9 mouse cellular contexts compared by ENCODE assay signal in genomic region chr7:74200661-74201060, GRCm38 (mm10).
A peak's percentile ranks its signal among the peaks of the same experiment; 100 is the strongest.
DNase-seq lines count a peak whose midpoint lies in the region; ATAC-seq and TF ChIP-seq lines count a peak whose summit lies in the region.
"Had no signal": no experiment of that assay in that cellular context is flagged by ENCODE, and none has a peak within 500 bp of the region (broad histone marks: within the 10 kb centered on the region; RNA-seq: fewer than 3 reads in every experiment).

No protein-coding gene starts in this region.

- H3K27me3 ChIP-seq in heart, adult 2 months (ENCODE audit: control insufficient read depth, insufficient read depth, low read length): no peaks in the 10 kb centered on the region
- H3K27me3 ChIP-seq in midbrain, embryonic 10.5 days (ENCODE audit: low read depth, poor library complexity, severe bottlenecking): no peaks in the 10 kb centered on the region
- no peaks in the 10 kb centered on the region for H3K27me3 ChIP-seq in midbrain, embryonic 16.5 days (ENCODE audit: control insufficient read depth, insufficient read depth, low read depth, low read length)
- H3K27me3 ChIP-seq: forebrain, embryonic 13.5 days had no signal

- ATAC-seq in midbrain, embryonic 16.5 days: no peak
- no peak for ATAC-seq in activated CD4-positive, CD25-positive, alpha-beta regulatory T cell, adult 4 months
- ATAC-seq: forebrain, embryonic 13.5 days had no signal

- H3K4me1 ChIP-seq in heart, adult 2 months (ENCODE audit: control insufficient read depth, insufficient read depth, low read length): no peaks in the 10 kb centered on the region
- H3K4me1 ChIP-seq in midbrain, embryonic 10.5 days: no peaks in the 10 kb centered on the region
- no peaks in the 10 kb centered on the region for H3K4me1 ChIP-seq in midbrain, embryonic 16.5 days (ENCODE audit: control insufficient read depth, insufficient read depth, low read length)
- H3K4me1 ChIP-seq: forebrain, embryonic 13.5 days had no signal

- no peak overlapping the region for H3K4me3 ChIP-seq in heart, adult 2 months
- no peak overlapping the region for H3K4me3 ChIP-seq in midbrain, embryonic 10.5 days
- no peak overlapping the region for H3K4me3 ChIP-seq in midbrain, embryonic 16.5 days (ENCODE audit: low read depth, low read length)
- H3K4me3 ChIP-seq: forebrain, embryonic 13.5 days had no signal

- no peaks in the 10 kb centered on the region for H3K36me3 ChIP-seq in heart, adult 2 months (ENCODE audit: control insufficient read depth, insufficient read depth, low read length)
- H3K36me3 ChIP-seq in midbrain, embryonic 10.5 days: no peaks in the 10 kb centered on the region
- H3K36me3 ChIP-seq in midbrain, embryonic 16.5 days (ENCODE audit: control insufficient read depth, insufficient read depth, low read length): no peaks in the 10 kb centered on the region

- TF ChIP-seq CTCF in heart, adult 2 months (IDR thresholded peaks at IDR 0.05): peak; percentile 22; the same call in 1 of the 2 replicates
- peak; percentile 47 for TF ChIP-seq CTCF in brain, embryonic 14.5 days (IDR thresholded peaks at IDR 0.05; ENCODE audit: borderline replicate concordance, extremely low read depth, insufficient read depth, insufficient read length)

- H3K9ac ChIP-seq in heart, adult 2 months (ENCODE audit: low read depth, low read length): no peak overlapping the region
- H3K9ac ChIP-seq in midbrain, embryonic 16.5 days (ENCODE audit: low read depth, low read length): no peak overlapping the region
- H3K9ac ChIP-seq: forebrain, embryonic 13.5 days had no signal

- no peak overlapping the region for H3K27ac ChIP-seq in heart, adult 2 months
- no peak overlapping the region for H3K27ac ChIP-seq in midbrain, embryonic 10.5 days (replicated peaks)
- H3K27ac ChIP-seq in midbrain, embryonic 16.5 days (ENCODE audit: low read length): no peak overlapping the region
- H3K27ac ChIP-seq: forebrain, embryonic 13.5 days had no signal

- intact Hi-C loops in heart, adult 2 months (cut with DNase I): no loop called here
- intact Hi-C loops in heart, postnatal 25 days (cut with DNase I): no loop called here

- no peak for TF ChIP-seq POLR2A in heart, adult 2 months (IDR thresholded peaks at IDR 0.05; ENCODE audit: insufficient read depth, low read depth, low read length)
- no peak for TF ChIP-seq POLR2A in brain, embryonic 14.5 days (IDR thresholded peaks at IDR 0.05; ENCODE audit: borderline replicate concordance, extremely low read depth, insufficient read depth, insufficient read length, poor library complexity, severe bottlenecking)

- no peak for TF ChIP-seq EP300 in heart, adult 2 months (IDR thresholded peaks at IDR 0.05; ENCODE audit: insufficient read depth, low read depth, low read length)

- H3K9me3 ChIP-seq in midbrain, embryonic 10.5 days (replicated peaks): no peaks in the 10 kb centered on the region
- H3K9me3 ChIP-seq in midbrain, embryonic 16.5 days (replicated peaks; ENCODE audit: control insufficient read depth, low read length, poor library complexity, severe bottlenecking): 0 out of 2 replicates have a peak, but pooled peaks cover 2% of the 10 kb centered on the region
- H3K9me3 ChIP-seq: forebrain, embryonic 13.5 days had no signal

- no peaks in the 10 kb centered on the region for H3K79me2 ChIP-seq in heart, adult 2 months (replicated peaks; ENCODE audit: control insufficient read depth, insufficient read depth, low read length)

- H3K4me2 ChIP-seq in midbrain, embryonic 16.5 days (ENCODE audit: low read length): no peak overlapping the region
- H3K4me2 ChIP-seq: forebrain, embryonic 13.5 days had no signal

- DNase-seq in heart, adult 2 months: no peak
- no peak for DNase-seq in heart, postnatal 25 days (ENCODE audit: low spot score)
- DNase-seq in midbrain, embryonic 10.5 days (ENCODE audit: low spot score): peak; percentile 37
- DNase-seq in brain, embryonic 14.5 days (ENCODE audit: low read depth): peak; percentile 22
- peak; percentile 25 for DNase-seq in mesoderm, embryonic 11.5 days (ENCODE audit: low read depth, low spot score)
- DNase-seq in gastrocnemius, postnatal 25 days: no peak

- 33% methylated on average over 4 of the region's 4 CpGs for WGBS in heart, adult 2 months
- 34% methylated on average over 4 of the region's 4 CpGs for WGBS in midbrain, embryonic 10.5 days
- WGBS in midbrain, embryonic 16.5 days: 29% methylated on average over 4 of the region's 4 CpGs

Comparison
In these comparisons a context has a peak if more than half of its experiments do, and no peak if none do; other contexts are left out.
1. DNase-seq: peak in midbrain, embryonic 10.5 days (single experiment), brain, embryonic 14.5 days (single experiment) and mesoderm, embryonic 11.5 days (single experiment); none in heart, adult 2 months (0 of 2), heart, postnatal 25 days (single experiment) and gastrocnemius, postnatal 25 days (single experiment).